Mouse (Mus musculus): ENCODE measurements at regions not wholly inside any gene's neighbourhood (a gene's known extent, or its start where the extent isn't known, plus 50 kb on each side); places are given as distances from the start of the nearest gene placed in this dataset.

GRCm38 (mm10) chr13:110569180-110569512 is 174.3 kb downstream of the Plk2 start:
- no peak for ATAC-seq (ENCODE audit: insufficient read depth, low FRiP score)
- Histone ChIP-seq H3K9me3 (replicated peaks; ENCODE audit: control insufficient read depth, low read length) (no peaks in the 10 kb centered on the region), H3K36me3 (ENCODE audit: control insufficient read depth, insufficient read depth, low read length) (no peaks in the 10 kb centered on the region), H3K27me3 (ENCODE audit: control insufficient read depth, insufficient read depth, low read length) (no peaks in the 10 kb centered on the region), H3K27ac (ENCODE audit: low read length) (no peak overlapping the region), H3K4me1 (ENCODE audit: control insufficient read depth, insufficient read depth, low read length) (peaks cover 4% of the 10 kb centered on the region), H3K4me2 (ENCODE audit: low read depth, low read length) (no peak overlapping the region), H3K4me3 (replicated peaks; ENCODE audit: low read length) (no peak overlapping the region), H3K9ac (ENCODE audit: low read length) (no peak overlapping the region)
- 94% methylated on average over 2 of the region's 2 CpGs for WGBS

- no peak for ATAC-seq (ENCODE audit: insufficient read depth, low FRiP score)
- Histone ChIP-seq H3K27ac (ENCODE audit: low read length) (no peak overlapping the region), H3K4me1 (ENCODE audit: control insufficient read depth, insufficient read depth, low read length) (peaks cover 4% of the 10 kb centered on the region; the same call in 1 of the 2 replicates)
Observed at GRCm38 (mm10) chr13:110570386-110570785, 175.5 kb downstream of the Plk2 start.

GRCm38 (mm10) chr13:110573360-110574065 is 178.7 kb downstream of the Plk2 start:
- 79% methylated on average over 7 of the region's 7 CpGs for WGBS
- H3K9ac ChIP-seq (ENCODE audit: low read length): no peak overlapping the region

More at GRCm38 (mm10) chr13:110570386-110570785, 175.5 kb downstream of the Plk2 start:
- H3K9ac ChIP-seq (ENCODE audit: low read length): no peak overlapping the region
- H3K9me3 ChIP-seq (replicated peaks; ENCODE audit: control insufficient read depth, low read length): no peaks in the 10 kb centered on the region
- H3K36me3 ChIP-seq (ENCODE audit: control insufficient read depth, insufficient read depth, low read length): no peaks in the 10 kb centered on the region
- no peaks in the 10 kb centered on the region for H3K27me3 ChIP-seq (ENCODE audit: control insufficient read depth, insufficient read depth, low read length)
- H3K4me2 ChIP-seq (ENCODE audit: low read depth, low read length): no peak overlapping the region
- no peak overlapping the region for H3K4me3 ChIP-seq (replicated peaks; ENCODE audit: low read length)

GRCm38 (mm10) chr13:110574764-110575471 is 180.1 kb downstream of the Plk2 start:
- no peak overlapping the region for H3K27ac ChIP-seq (ENCODE audit: low read length)
- no peaks in the 10 kb centered on the region for H3K9me3 ChIP-seq (replicated peaks; ENCODE audit: control insufficient read depth, low read length)
- 59% methylated on average over 6 of the region's 6 CpGs for WGBS
- no peak overlapping the region for H3K4me3 ChIP-seq (replicated peaks; ENCODE audit: low read length)
- ATAC-seq (ENCODE audit: insufficient read depth, low FRiP score): no peak
- no peaks in the 10 kb centered on the region for H3K27me3 ChIP-seq (ENCODE audit: control insufficient read depth, insufficient read depth, low read length)
- H3K9ac ChIP-seq (ENCODE audit: low read length): no peak overlapping the region
- H3K4me2 ChIP-seq (ENCODE audit: low read depth, low read length): no peak overlapping the region
- no peaks in the 10 kb centered on the region for H3K4me1 ChIP-seq (ENCODE audit: control insufficient read depth, insufficient read depth, low read length)
- H3K36me3 ChIP-seq (ENCODE audit: control insufficient read depth, insufficient read depth, low read length): no peaks in the 10 kb centered on the region

More at GRCm38 (mm10) chr13:110573360-110574065, 178.7 kb downstream of the Plk2 start:
- Histone ChIP-seq H3K4me2 (ENCODE audit: low read depth, low read length) (no peak overlapping the region), H3K27me3 (ENCODE audit: control insufficient read depth, insufficient read depth, low read length) (no peaks in the 10 kb centered on the region), H3K4me1 (ENCODE audit: control insufficient read depth, insufficient read depth, low read length) (peaks cover 2% of the 10 kb centered on the region; the same call in 1 of the 2 replicates), H3K4me3 (replicated peaks; ENCODE audit: low read length) (no peak overlapping the region), H3K27ac (ENCODE audit: low read length) (no peak overlapping the region), H3K36me3 (ENCODE audit: control insufficient read depth, insufficient read depth, low read length) (no peaks in the 10 kb centered on the region), H3K9me3 (replicated peaks; ENCODE audit: control insufficient read depth, low read length) (no peaks in the 10 kb centered on the region)
- no peak for ATAC-seq (ENCODE audit: insufficient read depth, low FRiP score)

- H3K4me1 ChIP-seq (ENCODE audit: control insufficient read depth, insufficient read depth, low read length): no peaks in the 10 kb centered on the region
- no peaks in the 10 kb centered on the region for H3K9me3 ChIP-seq (replicated peaks; ENCODE audit: control insufficient read depth, low read length)
- 59% methylated on average over 7 of the region's 7 CpGs for WGBS
- no peak overlapping the region for H3K4me2 ChIP-seq (ENCODE audit: low read depth, low read length)
- no peaks in the 10 kb centered on the region for H3K27me3 ChIP-seq (ENCODE audit: control insufficient read depth, insufficient read depth, low read length)
- H3K9ac ChIP-seq (ENCODE audit: low read length): no peak overlapping the region
- ATAC-seq (ENCODE audit: insufficient read depth, low FRiP score): no peak
- no peak overlapping the region for H3K27ac ChIP-seq (ENCODE audit: low read length)
- no peaks in the 10 kb centered on the region for H3K36me3 ChIP-seq (ENCODE audit: control insufficient read depth, insufficient read depth, low read length)
- H3K4me3 ChIP-seq (replicated peaks; ENCODE audit: low read length): no peak overlapping the region
Observed at GRCm38 (mm10) chr13:110578159-110578558, 183.3 kb downstream of the Plk2 start.

GRCm38 (mm10) chr13:110580166-110580565 is 185.3 kb downstream of the Plk2 start:
- H3K36me3 ChIP-seq (ENCODE audit: control insufficient read depth, insufficient read depth, low read length): no peaks in the 10 kb centered on the region
- no peaks in the 10 kb centered on the region for H3K27me3 ChIP-seq (ENCODE audit: control insufficient read depth, insufficient read depth, low read length)
- ATAC-seq (ENCODE audit: insufficient read depth, low FRiP score): no peak
- 86% methylated on average over 4 of the region's 4 CpGs for WGBS
- H3K4me1 ChIP-seq (ENCODE audit: control insufficient read depth, insufficient read depth, low read length): no peaks in the 10 kb centered on the region
- H3K9ac ChIP-seq (ENCODE audit: low read length): no peak overlapping the region
- H3K27ac ChIP-seq (ENCODE audit: low read length): no peak overlapping the region
- H3K9me3 ChIP-seq (replicated peaks; ENCODE audit: control insufficient read depth, low read length): no peaks in the 10 kb centered on the region
- no peak overlapping the region for H3K4me3 ChIP-seq (replicated peaks; ENCODE audit: low read length)
- H3K4me2 ChIP-seq (ENCODE audit: low read depth, low read length): no peak overlapping the region

GRCm38 (mm10) chr13:110580570-110580969 is 185.7 kb downstream of the Plk2 start:
- Histone ChIP-seq H3K4me1 (ENCODE audit: control insufficient read depth, insufficient read depth, low read length) (no peaks in the 10 kb centered on the region), H3K36me3 (ENCODE audit: control insufficient read depth, insufficient read depth, low read length) (no peaks in the 10 kb centered on the region), H3K27ac (ENCODE audit: low read length) (no peak overlapping the region), H3K9ac (ENCODE audit: low read length) (no peak overlapping the region), H3K4me3 (replicated peaks; ENCODE audit: low read length) (no peak overlapping the region), H3K4me2 (ENCODE audit: low read depth, low read length) (no peak overlapping the region), H3K9me3 (replicated peaks; ENCODE audit: control insufficient read depth, low read length) (no peaks in the 10 kb centered on the region), H3K27me3 (ENCODE audit: control insufficient read depth, insufficient read depth, low read length) (no peaks in the 10 kb centered on the region)
- no peak for ATAC-seq (ENCODE audit: insufficient read depth, low FRiP score)
- WGBS: 77% methylated on average over 5 of the region's 5 CpGs

- no peak overlapping the region for H3K27ac ChIP-seq (ENCODE audit: low read length)
Observed at GRCm38 (mm10) chr13:110584765-110585164, 189.9 kb downstream of the Plk2 start.

GRCm38 (mm10) chr13:110594630-110595029 is 199.8 kb downstream of the Plk2 start:
- 70% methylated on average over 3 of the region's 3 CpGs for WGBS

More at GRCm38 (mm10) chr13:110584765-110585164, 189.9 kb downstream of the Plk2 start:
- no peak overlapping the region for H3K9ac ChIP-seq (ENCODE audit: low read length)
- H3K4me2 ChIP-seq (ENCODE audit: low read depth, low read length): no peak overlapping the region
- WGBS: 83% methylated on average over 10 of the region's 10 CpGs
- H3K4me1 ChIP-seq (ENCODE audit: control insufficient read depth, insufficient read depth, low read length): no peaks in the 10 kb centered on the region
- no peaks in the 10 kb centered on the region for H3K36me3 ChIP-seq (ENCODE audit: control insufficient read depth, insufficient read depth, low read length)
- H3K27me3 ChIP-seq (ENCODE audit: control insufficient read depth, insufficient read depth, low read length): no peaks in the 10 kb centered on the region
- H3K9me3 ChIP-seq (replicated peaks; ENCODE audit: control insufficient read depth, low read length): no peaks in the 10 kb centered on the region
- no peak overlapping the region for H3K4me3 ChIP-seq (replicated peaks; ENCODE audit: low read length)
- ATAC-seq (ENCODE audit: insufficient read depth, low FRiP score): no peak

More at GRCm38 (mm10) chr13:110594630-110595029, 199.8 kb downstream of the Plk2 start:
- Histone ChIP-seq H3K9ac (ENCODE audit: low read length) (no peak overlapping the region), H3K36me3 (ENCODE audit: control insufficient read depth, insufficient read depth, low read length) (no peaks in the 10 kb centered on the region), H3K27ac (ENCODE audit: low read length) (no peak overlapping the region), H3K9me3 (replicated peaks; ENCODE audit: control insufficient read depth, low read length) (no peaks in the 10 kb centered on the region), H3K4me2 (ENCODE audit: low read depth, low read length) (no peak overlapping the region), H3K4me3 (replicated peaks; ENCODE audit: low read length) (no peak overlapping the region), H3K4me1 (ENCODE audit: control insufficient read depth, insufficient read depth, low read length) (no peaks in the 10 kb centered on the region), H3K27me3 (ENCODE audit: control insufficient read depth, insufficient read depth, low read length) (no peaks in the 10 kb centered on the region)
- ATAC-seq (ENCODE audit: insufficient read depth, low FRiP score): peak; percentile 83; the same call in 1 of the 2 replicates

Measured in stomach, embryonic 16.5 days (tissue).